Mouse (Mus musculus) effector memory CD4-positive, alpha-beta T cell, adult 7 months (primary cell): ENCODE data around the gene Ankrd53. TPM values are rescaled to one million over a fixed set of nuclear protein-coding genes. Genes with fewer than 3 reads are reported as not detected.

Experiments
- polyA plus RNA-seq: library from polyadenylated mRNA; unstranded; fragments of 100-300 nt; shearing (Covaris generic); gene quantifications from one replicate; pipeline ENCODE4 v1.2.1, GENCODE M21; 2017

Ankrd53 gene
- polyA plus RNA-seq = not detected

GRCm38 (mm10) chr6:83762344-83762743, at the start of gene Ankrd53:
Gene Ankrd53, plus strand, starts transcription at chr6:83762644.

GRCm38 (mm10) chr6:83742761-83743160, 19.7 kb upstream of the Ankrd53 start, which contains the start of gene Atp6v1b1:
Gene Atp6v1b1, plus strand, starts transcription at chr6:83742990.

GRCm38 (mm10) chr6:83775638-83776293, 13.3 kb downstream of the Ankrd53 start, which contains the start of gene Tex261:
Gene Tex261, minus strand, starts transcription at chr6:83775813.

GRCm38 (mm10) chr6:83794760-83795296, 32.4 kb downstream of the Ankrd53 start, which contains the start of gene Nagk:
Gene Nagk, plus strand, starts transcription at chr6:83794982.

Other genes starting within 250 kb of the Ankrd53 start
- 0.51 TPM for gene Actg2, start 226.4 kb upstream of the Ankrd53 start, polyA plus RNA-seq
- 29.2 TPM for gene Stambp, start 189.9 kb upstream of the Ankrd53 start, polyA plus RNA-seq
- gene Clec4f, start 106.5 kb upstream of the Ankrd53 start, polyA plus RNA-seq = not detected
- gene Cd207, start 84.8 kb upstream of the Ankrd53 start, polyA plus RNA-seq = not detected
- gene Vax2, start 51.4 kb upstream of the Ankrd53 start, polyA plus RNA-seq = 3.8 TPM
- gene Atp6v1b1, start 19.7 kb upstream of the Ankrd53 start, polyA plus RNA-seq = not detected
- gene Tex261, start 13.2 kb downstream of the Ankrd53 start, polyA plus RNA-seq = 60.5 TPM
- gene Nagk, start 32.3 kb downstream of the Ankrd53 start, polyA plus RNA-seq = 13.1 TPM
- gene Paip2b, start 69.1 kb downstream of the Ankrd53 start, polyA plus RNA-seq = 63.7 TPM
- 85.3 TPM for gene Zfp638, start 104.5 kb downstream of the Ankrd53 start, polyA plus RNA-seq
- 0.07 TPM for gene Dysf, start 245.9 kb downstream of the Ankrd53 start, polyA plus RNA-seq